20 mouse cellular contexts compared by ENCODE assay signal in the genomic region with DNA sequence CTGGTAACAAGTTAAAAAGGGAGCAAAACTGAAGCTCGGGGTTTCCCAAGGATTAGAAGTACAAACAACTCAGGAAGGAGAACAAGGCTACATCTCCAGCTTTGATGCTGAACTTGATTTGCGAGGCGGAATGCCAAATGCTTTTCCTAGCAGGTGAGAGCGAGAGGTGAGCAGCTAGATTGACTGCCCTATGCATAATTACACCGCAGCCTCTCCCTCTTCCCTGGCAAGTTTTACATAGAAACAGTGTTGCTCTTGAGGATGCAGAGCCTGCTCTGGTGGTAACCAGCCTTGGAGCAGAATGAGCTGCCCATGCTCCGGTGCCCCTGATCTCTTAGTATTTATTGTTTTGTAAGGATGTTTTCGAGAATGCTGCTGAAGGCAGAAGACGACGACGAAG. TPM values are rescaled to one million over a fixed set of nuclear protein-coding genes. Genes with fewer than 3 reads are reported as not detected.
A peak's percentile ranks its signal among the peaks of the same experiment; 100 is the strongest.
DNase-seq lines count a peak whose midpoint lies in the region; ATAC-seq and TF ChIP-seq lines count a peak whose summit lies in the region.
"Had no signal": no experiment of that assay in that cellular context is flagged by ENCODE, and none has a peak within 500 bp of the region (broad histone marks: within the 10 kb centered on the region; RNA-seq: fewer than 3 reads in every experiment).

No protein-coding gene starts in this region.

- no peak for TF ChIP-seq CTCF in kidney, adult 2 months (conservative IDR thresholded peaks at IDR 0.05; ENCODE audit: insufficient read depth, insufficient read length, low read depth, low read length)
- no peak for TF ChIP-seq CTCF in gastrocnemius, adult 2 months (IDR thresholded peaks at IDR 0.05)

- no peak overlapping the region for H3K4me2 ChIP-seq in kidney, embryonic 14.5 days (replicated peaks; ENCODE audit: low read depth, low read length)
- 0 out of 2 replicates have a peak overlapping the region, but pooled peaks have one; percentile 4 for H3K4me2 ChIP-seq in midbrain, embryonic 14.5 days (ENCODE audit: low read length)
- no peak overlapping the region for H3K4me2 ChIP-seq in midbrain, embryonic 13.5 days (replicated peaks)
- H3K4me2 ChIP-seq: heart, embryonic 15.5 days; limb, embryonic 13.5 days; liver, embryonic 13.5 days; lung, embryonic 14.5 days had no signal

- H3K4me1 ChIP-seq in kidney, adult 2 months (ENCODE audit: control insufficient read depth, insufficient read depth, low read length) = no peaks in the 10 kb centered on the region
- no peaks in the 10 kb centered on the region for H3K4me1 ChIP-seq in kidney, embryonic 14.5 days (ENCODE audit: control insufficient read depth, insufficient read depth, low read length)
- H3K4me1 ChIP-seq in midbrain, embryonic 14.5 days (ENCODE audit: control insufficient read depth, insufficient read depth, low read length) = 0 out of 2 replicates have a peak, but pooled peaks cover 3% of the 10 kb centered on the region
- H3K4me1 ChIP-seq in midbrain, embryonic 13.5 days (replicated peaks) = no peaks in the 10 kb centered on the region
- H3K4me1 ChIP-seq: limb, embryonic 13.5 days; liver, embryonic 13.5 days had no signal

- no peaks in the 10 kb centered on the region for H3K27me3 ChIP-seq in kidney, adult 2 months (replicated peaks; ENCODE audit: control insufficient read depth, insufficient read depth, low read length)
- no peaks in the 10 kb centered on the region for H3K27me3 ChIP-seq in kidney, embryonic 14.5 days (ENCODE audit: control insufficient read depth, insufficient read depth, low read length)
- no peaks in the 10 kb centered on the region for H3K27me3 ChIP-seq in midbrain, embryonic 14.5 days (ENCODE audit: control insufficient read depth, insufficient read depth, low read length)
- H3K27me3 ChIP-seq in midbrain, embryonic 13.5 days = no peaks in the 10 kb centered on the region
- H3K27me3 ChIP-seq: heart, embryonic 15.5 days; limb, embryonic 13.5 days; liver, embryonic 13.5 days had no signal

- intact Hi-C loops in gastrocnemius, adult 2 months (cut with DNase I) = no loop called here

- peak; percentile 10 to 11 for DNase-seq in cerebellum, postnatal 14 days
- DNase-seq in cerebellum, adult 11-12 months = no peak
- peak; percentile 26 for DNase-seq in kidney, adult 2 months
- DNase-seq in midbrain, embryonic 14.5 days = no peak
- DNase-seq in gastrocnemius, adult 2 months = no peak
- DNase-seq: adrenal gland, postnatal 14 days; cerebellum, adult 8-10 months; gastrocnemius, postnatal 36 days; liver, embryonic 13.5 days; lung, embryonic 14.5 days; lung, postnatal 36 days; retina, postnatal 1 day; thymus, postnatal 14 days had no signal

- H3K9ac ChIP-seq in kidney, embryonic 14.5 days (ENCODE audit: low read depth, low read length) = no peak overlapping the region
- H3K9ac ChIP-seq in midbrain, embryonic 14.5 days (replicated peaks; ENCODE audit: low read length) = no peak overlapping the region
- H3K9ac ChIP-seq in midbrain, embryonic 13.5 days (replicated peaks) = no peak overlapping the region
- H3K9ac ChIP-seq: heart, embryonic 15.5 days; limb, embryonic 13.5 days; liver, embryonic 13.5 days; lung, embryonic 14.5 days had no signal

- H3K4me3 ChIP-seq in kidney, adult 2 months (ENCODE audit: insufficient read depth, low read depth, low read length) = no peak overlapping the region
- H3K4me3 ChIP-seq in kidney, embryonic 14.5 days (ENCODE audit: low read length) = no peak overlapping the region
- no peak overlapping the region for H3K4me3 ChIP-seq in midbrain, embryonic 14.5 days (replicated peaks; ENCODE audit: low read depth, low read length)
- no peak overlapping the region for H3K4me3 ChIP-seq in midbrain, embryonic 13.5 days (replicated peaks)
- no peak overlapping the region for H3K4me3 ChIP-seq in gastrocnemius, adult 2 months
- H3K4me3 ChIP-seq: heart, embryonic 15.5 days; limb, embryonic 13.5 days; liver, embryonic 13.5 days had no signal

- no peak for TF ChIP-seq POLR2A in kidney, adult 2 months (IDR thresholded peaks at IDR 0.05; ENCODE audit: low read depth, low read length)

- H3K9me3 ChIP-seq in kidney, embryonic 14.5 days (ENCODE audit: control insufficient read depth, low read length) = no peaks in the 10 kb centered on the region
- H3K9me3 ChIP-seq in midbrain, embryonic 14.5 days (ENCODE audit: control insufficient read depth, low read length) = no peaks in the 10 kb centered on the region
- H3K9me3 ChIP-seq in midbrain, embryonic 13.5 days = no peaks in the 10 kb centered on the region
- H3K9me3 ChIP-seq: heart, embryonic 15.5 days; limb, embryonic 13.5 days; liver, embryonic 13.5 days had no signal

- ATAC-seq in kidney, embryonic 14.5 days (ENCODE audit: low FRiP score, low TSS enrichment) = no peak
- no peak for ATAC-seq in midbrain, embryonic 14.5 days (ENCODE audit: low FRiP score, low TSS enrichment)
- no peak for ATAC-seq in midbrain, embryonic 13.5 days
- ATAC-seq: CD4-positive, CD25-positive, alpha-beta regulatory T cell, adult 4 months; inflammation-experienced regulatory T-cells, adult 6 months had no signal

- H3K27ac ChIP-seq in kidney, adult 2 months (ENCODE audit: insufficient read depth, low read depth, low read length) = 0 out of 2 replicates have a peak overlapping the region, but pooled peaks have one; percentile 5
- H3K27ac ChIP-seq in kidney, embryonic 14.5 days (ENCODE audit: low read depth, low read length) = no peak overlapping the region
- H3K27ac ChIP-seq in midbrain, embryonic 14.5 days (replicated peaks; ENCODE audit: low read depth, low read length) = no peak overlapping the region
- H3K27ac ChIP-seq in midbrain, embryonic 13.5 days = no peak overlapping the region
- no peak overlapping the region for H3K27ac ChIP-seq in gastrocnemius, adult 2 months
- H3K27ac ChIP-seq: limb, embryonic 13.5 days; liver, embryonic 13.5 days; stomach, postnatal 0 days had no signal

- H3K36me3 ChIP-seq in kidney, adult 2 months (ENCODE audit: control insufficient read depth, insufficient read depth, low read length) = no peaks in the 10 kb centered on the region
- H3K36me3 ChIP-seq in kidney, embryonic 14.5 days (ENCODE audit: control insufficient read depth, insufficient read depth, low read length) = no peaks in the 10 kb centered on the region
- no peaks in the 10 kb centered on the region for H3K36me3 ChIP-seq in midbrain, embryonic 14.5 days (ENCODE audit: control insufficient read depth, insufficient read depth, low read length)
- no peaks in the 10 kb centered on the region for H3K36me3 ChIP-seq in midbrain, embryonic 13.5 days
- H3K36me3 ChIP-seq: heart, embryonic 15.5 days; limb, embryonic 13.5 days; liver, embryonic 13.5 days had no signal

- 47% methylated on average over 10 of the region's 10 CpGs for WGBS in kidney, adult 2 months
- WGBS in kidney, embryonic 14.5 days = 54% methylated on average over 10 of the region's 10 CpGs
- WGBS in midbrain, embryonic 14.5 days = 62% methylated on average over 10 of the region's 10 CpGs
- WGBS in midbrain, embryonic 13.5 days = 63% methylated on average over 10 of the region's 10 CpGs

RNA-seq across cellular contexts. Expression of gene Gbe1, which starts 31.9 kb away (rescaled TPM):
- 24.4 and 27.3 TPM in 2 replicates for polyA plus RNA-seq in kidney, adult 2 months (2012; rRNA removed)
- polyA plus RNA-seq in kidney, embryonic 14.5 days (2014; fragmentation: Nextera tagmentation; extraction: Ambion mirVana) = 16.4 and 26.6 TPM in 2 replicates
- polyA plus RNA-seq in midbrain, embryonic 14.5 days (2014; fragmentation: Nextera tagmentation; extraction: Ambion mirVana) = 11.0 and 17.9 TPM in 2 replicates
- 13.3 and 15.7 TPM in 2 replicates for polyA plus RNA-seq in midbrain, embryonic 13.5 days (2015; fragmentation: Nextera tagmentation; extraction: Ambion mirVana)
- 10 to 100 TPM; 53.8 to 77.1 TPM for total RNA-seq in gastrocnemius, adult 2 months (2021)

Comparison
In these comparisons a context has a peak if more than half of its experiments do, and no peak if none do; other contexts are left out.
1. DNase-seq: peak in cerebellum, postnatal 14 days (2 of 2) and kidney, adult 2 months (single experiment); none in cerebellum, adult 11-12 months (single experiment), midbrain, embryonic 14.5 days (single experiment) and gastrocnemius, adult 2 months (single experiment).